Mouse (Mus musculus) heart, postnatal 36 days (tissue): ENCODE measurements around the gene Slc11a2. TPM values are rescaled to one million over a fixed set of nuclear protein-coding genes. Genes with fewer than 3 reads are reported as not detected.
A peak's percentile ranks its signal among the peaks of the same experiment; 100 is the strongest.
"Not testable (repeated sequence)": the region's sequence is repeated elsewhere in the genome, so short reads cannot be mapped to it uniquely, and the experiment has no call there.

Experiments
- DNase-seq, 2 experiments: peaks; one replicate each; pipeline ENCODE4 v3.0.0; 2021 to 2022
- intact Hi-C: fragments of 180-260 bp; cut with DNase I; formaldehyde crosslinking; loops from one replicate; pipeline ENCODE4 v1.15.1; 2025
- total RNA-seq, 2 experiments: library from RNA; stranded (reverse); gene quantifications; 2 replicates each; pipeline ENCODE4 v1.2.3; 2021

Slc11a2 gene
- total RNA-seq, 2 experiments from 2014 or later, result 45.2 TPM

DNA sequence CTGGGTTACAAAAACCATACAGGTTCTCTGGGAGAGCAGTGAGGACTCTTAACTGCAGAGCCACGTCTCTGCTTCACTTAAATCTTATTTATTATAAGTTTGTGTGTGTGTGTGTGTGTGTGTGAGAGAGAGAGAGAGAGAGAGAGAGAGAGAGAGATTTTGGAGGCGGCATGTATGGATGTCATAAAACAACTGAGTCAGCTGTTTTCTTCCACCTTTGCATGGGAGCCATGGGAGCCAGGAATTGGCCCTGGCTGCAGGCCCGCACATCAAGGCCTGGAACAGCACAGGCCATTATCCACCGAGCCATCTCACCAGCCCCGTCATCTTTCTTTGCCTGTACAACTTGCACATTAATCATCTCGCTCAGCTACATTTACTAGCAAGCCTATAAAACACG is 57.8 kb downstream of the Slc11a2 start:
- no peak for DNase-seq
- intact Hi-C loops, result loop anchor here (5.0 kb wide), 1 partner anchor 45 kb away; no protein-coding TSS in a partner anchor

DNA sequence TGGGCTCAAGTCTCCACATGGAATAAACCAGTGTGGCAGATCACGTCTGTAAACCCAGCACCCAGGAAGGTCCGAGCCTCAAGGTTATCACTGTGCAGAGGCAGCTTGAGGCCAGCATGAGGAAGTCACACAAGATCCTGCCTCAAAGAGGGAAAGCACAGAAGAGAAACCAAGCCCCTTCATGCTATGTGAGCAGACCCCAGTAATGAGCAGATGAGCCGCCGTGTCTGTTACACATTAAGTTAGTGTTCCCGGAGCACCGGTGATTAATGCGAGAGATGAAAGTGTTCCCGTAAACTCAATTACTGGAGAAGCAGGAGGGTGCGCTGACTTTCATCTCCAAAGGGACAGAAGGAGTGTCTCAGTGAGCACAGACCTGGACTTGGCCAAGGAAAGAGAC is 58.9 kb downstream of the Slc11a2 start:
- intact Hi-C loops, result loop anchor here (5.0 kb wide), 1 partner anchor 44 kb away; no protein-coding TSS in a partner anchor
- not testable (repeated sequence) for DNase-seq

DNA sequence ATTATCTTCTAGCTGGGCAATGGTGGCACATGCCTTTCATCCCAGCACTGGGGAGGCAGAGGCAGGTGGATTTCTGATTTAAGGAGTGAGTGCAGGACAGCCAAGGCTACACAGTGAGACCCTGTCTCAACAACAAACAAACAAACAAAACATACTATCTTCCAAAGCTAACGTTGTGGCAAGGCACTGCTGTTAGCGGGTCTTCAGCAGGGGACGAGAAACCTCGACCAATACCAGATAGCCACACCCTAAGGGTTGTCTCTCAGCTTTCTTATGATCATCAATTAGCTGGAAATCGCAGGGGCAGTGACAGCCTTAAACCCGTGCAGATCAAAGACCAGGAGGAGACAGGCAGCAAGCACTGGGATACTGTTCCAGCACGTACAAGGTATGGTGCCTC is 60.6 kb downstream of the Slc11a2 start, which contains the start of gene Higd1c:
Gene Higd1c (plus strand): TSS at position 301 of the 400 bp plus-strand sequence.
- DNase-seq, result no peak
- intact Hi-C loops, result no loop called here

DNA sequence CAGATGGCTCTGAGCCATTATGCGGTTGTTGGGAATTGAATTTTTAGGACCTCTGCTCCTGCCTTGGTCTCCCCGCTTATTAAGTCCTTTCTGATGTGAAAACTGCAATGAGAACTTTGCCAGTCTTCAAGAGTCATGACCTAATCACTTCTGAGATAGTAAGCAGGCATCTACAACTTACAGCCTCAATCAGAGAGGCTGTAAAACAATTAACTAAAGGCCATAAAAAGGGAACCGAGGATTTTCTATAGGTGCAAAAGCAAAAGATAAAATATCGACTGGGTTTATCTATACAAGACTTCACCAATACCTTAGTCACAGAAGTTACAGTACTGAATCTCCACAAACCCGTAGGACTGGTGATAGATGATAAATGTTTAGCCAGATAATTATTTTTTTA is 69.0 kb downstream of the Slc11a2 start:
- intact Hi-C loops, result no loop called here
- DNase-seq, result no peak

DNA sequence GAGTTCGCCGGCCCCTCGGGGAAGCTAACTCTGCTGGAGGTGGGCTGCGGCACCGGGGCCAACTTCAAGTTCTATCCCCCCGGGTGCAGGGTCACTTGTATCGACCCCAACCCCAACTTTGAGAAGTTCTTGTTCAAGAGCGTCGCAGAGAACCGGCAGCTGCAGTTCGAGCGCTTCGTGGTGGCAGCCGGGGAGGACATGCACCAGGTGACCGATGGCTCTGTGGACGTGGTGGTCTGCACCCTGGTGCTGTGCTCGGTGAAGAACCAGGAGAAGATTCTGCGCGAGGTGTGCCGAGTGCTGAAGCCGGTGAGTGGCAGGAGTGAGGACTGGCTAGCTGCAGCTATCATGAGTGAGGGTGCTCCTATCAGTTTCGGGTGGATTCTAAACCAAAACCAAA is 71.5 kb downstream of the Slc11a2 start:
- intact Hi-C loops, result not testable (repeated sequence)

DNA sequence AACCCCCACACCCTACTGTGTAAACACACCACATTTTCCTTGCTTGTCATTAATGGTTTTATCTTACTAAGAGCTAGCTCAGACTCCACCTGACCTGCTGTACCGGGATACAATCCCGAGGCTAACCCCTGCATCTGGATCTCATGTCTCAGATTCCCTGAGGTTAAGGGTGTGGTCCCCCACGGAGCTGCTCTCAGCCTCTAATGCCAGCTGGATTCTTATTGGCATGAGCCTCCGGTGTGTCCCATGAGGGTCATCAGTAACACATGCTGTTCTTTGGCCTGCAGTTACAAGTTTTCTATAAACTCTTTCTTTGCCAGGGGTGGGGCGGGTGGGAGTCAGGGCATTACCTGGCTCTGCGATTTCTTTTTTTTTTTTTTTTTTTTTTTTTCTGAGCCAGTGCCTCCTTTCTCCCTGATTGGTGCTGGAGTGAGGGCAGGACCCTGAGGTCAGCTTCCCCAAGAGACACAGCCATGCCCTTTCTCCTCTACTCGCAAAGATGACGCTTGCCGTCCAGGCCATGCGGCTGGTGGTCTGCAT is 72.1 kb downstream of the Slc11a2 start, which contains the start of the genes Methig1 and Mettl7a2:
Gene Methig1 (plus strand): TSS at position 439 of the 540 bp plus-strand sequence.
Gene Mettl7a2 (plus strand): TSS at position 490 of the 540 bp plus-strand sequence.
- DNase-seq, result no peak
- intact Hi-C loops, result no loop called here

More for the DNA sequence above, 71.5 kb downstream of the Slc11a2 start:
- not testable (repeated sequence) for DNase-seq

DNA sequence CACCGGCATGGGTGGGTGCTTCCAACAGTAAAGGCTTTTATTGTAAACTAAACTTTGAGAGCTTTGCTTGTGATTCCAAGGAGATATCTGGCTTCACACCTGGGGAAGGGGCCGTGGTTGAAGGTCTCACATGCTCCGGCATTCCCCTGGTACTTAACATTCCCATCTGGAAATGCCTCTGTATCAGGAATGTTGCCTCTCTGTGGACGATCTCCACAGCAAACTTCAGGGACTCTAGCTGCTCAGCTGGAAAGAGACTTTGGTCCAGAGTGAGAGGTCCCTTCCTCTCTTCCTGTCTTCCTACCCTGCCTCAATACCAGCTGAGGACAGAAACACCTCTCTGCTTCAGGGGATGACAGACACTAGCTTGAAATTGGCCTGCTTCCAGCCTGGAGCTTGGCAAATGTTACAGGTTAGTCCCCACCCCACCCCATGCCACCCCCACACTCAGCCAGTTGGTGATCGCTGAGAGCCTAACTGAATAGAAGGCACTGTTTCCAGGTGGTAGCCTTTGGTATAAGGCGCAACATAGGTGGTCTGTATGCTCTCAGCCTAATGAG is 73.3 kb downstream of the Slc11a2 start:
- intact Hi-C loops, result no loop called here
- DNase-seq, result no peak

DNA sequence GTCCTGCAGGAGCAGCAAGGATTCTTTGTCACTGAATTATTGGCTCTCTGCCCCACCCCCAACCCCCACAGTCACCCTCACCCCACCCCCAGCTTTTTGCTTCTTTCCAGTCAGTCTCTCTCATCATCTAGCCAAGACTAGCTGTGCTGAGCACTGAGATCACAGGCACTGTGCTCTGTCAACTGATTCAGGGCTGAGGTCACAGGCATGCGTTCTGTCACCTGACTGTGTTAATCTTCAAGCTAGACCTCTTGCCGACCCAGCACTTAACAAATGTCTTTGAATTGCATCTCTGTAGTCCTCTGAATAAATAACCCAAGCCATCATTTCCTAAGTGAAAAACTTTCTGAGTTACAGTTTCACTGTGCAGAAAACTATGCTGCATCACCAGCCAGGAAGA is 75.4 kb downstream of the Slc11a2 start:
- intact Hi-C loops, result no loop called here
- DNase-seq, result no peak

DNA sequence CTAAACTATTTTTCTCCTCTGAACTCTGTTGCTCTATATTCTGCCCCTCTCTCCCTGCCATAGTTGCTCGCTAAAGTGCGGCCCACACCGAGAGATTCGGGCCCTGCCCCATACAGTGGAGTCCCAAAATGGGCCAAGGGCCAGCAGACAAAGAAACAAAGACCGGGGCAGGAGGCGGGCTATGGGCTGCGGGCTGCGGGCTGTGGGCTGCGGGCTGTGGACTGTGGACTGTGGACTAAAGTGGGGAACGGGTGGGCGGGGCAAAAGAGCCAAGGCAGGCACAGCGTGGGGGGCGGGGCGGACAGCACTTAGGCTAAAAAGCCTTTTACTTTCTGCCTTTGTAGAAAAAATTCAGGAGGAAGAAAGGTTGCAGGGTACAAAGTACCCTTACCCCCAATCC is 78.1 kb downstream of the Slc11a2 start:
- intact Hi-C loops, result no loop called here
- no peak for DNase-seq

DNA sequence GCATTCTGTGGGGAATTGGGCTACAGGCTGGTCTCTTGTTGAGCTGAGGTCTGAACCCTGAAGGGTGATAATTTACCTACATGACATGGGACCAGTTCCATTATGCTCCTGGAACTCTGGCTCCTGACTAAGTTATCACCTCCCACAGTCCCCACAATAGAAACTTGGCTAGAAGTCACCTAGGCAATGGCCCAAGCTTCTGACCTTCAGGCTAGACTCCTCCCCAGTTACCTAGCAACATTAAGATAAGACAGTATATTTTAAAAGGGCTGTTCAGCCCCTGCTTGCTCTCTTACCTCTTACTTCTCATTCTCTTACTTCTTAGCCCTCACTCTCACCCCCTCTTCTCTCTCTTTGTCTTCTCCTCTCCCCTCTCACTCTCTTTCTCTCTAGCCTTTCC is 79.4 kb downstream of the Slc11a2 start:
- peak; percentile 11 to 38 for DNase-seq
- intact Hi-C loops, result no loop called here

DNA sequence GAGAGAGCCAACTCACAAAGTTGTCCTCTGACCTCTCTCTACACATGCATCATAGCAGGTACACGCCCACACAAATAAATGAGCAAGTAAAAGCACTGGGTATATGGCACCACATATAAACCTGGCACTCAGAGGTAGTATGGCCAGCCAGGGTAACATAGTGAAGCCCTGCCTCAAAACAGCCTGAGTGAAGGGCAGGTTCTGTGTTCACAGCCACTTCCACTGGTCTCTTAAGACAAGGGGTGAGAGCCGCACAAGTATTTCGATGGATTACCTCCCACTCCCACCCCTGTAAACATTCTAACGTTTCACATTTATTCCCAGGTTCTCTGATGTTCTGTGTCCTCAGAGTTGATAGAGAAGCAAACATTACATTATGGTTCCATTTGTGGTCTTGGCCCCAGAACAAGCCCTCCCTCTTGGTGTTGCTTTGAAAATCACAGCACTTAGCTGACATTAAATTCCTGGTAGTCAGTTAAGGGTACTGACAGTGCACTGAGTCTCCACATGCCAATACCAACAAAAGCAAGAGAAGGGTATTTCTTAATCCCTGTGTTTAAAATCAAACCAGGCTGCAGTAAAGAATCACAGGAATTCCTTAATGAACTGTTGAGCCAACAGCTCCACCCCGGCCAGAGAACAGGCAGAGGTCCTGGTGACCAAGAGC is 83.4 kb downstream of the Slc11a2 start:
- DNase-seq, intact Hi-C loops: not testable (repeated sequence)

Other genes with a start within 250 kb of the Slc11a2 start
- 10 to 100 TPM; 40.5 to 53.9 TPM for gene Atf1, start 197.3 kb downstream of the Slc11a2 start, total RNA-seq
- not detected for gene Tmprss12, start 144.2 kb downstream of the Slc11a2 start, total RNA-seq
- gene Mettl7a1, start 120.9 kb downstream of the Slc11a2 start, total RNA-seq, result 10 to 100 TPM; 46.3 to 62.3 TPM
- not detected for gene Mettl7a3, start 90.1 kb downstream of the Slc11a2 start, total RNA-seq
- gene Methig1, start 71.9 kb downstream of the Slc11a2 start, total RNA-seq, result not detected
- 1 to 10 TPM in 1 of 2 experiments, under 1 TPM in 1; 0.89 to 1.0 TPM for gene Mettl7a2, start 71.9 kb downstream of the Slc11a2 start, total RNA-seq
- gene Higd1c, start 60.5 kb downstream of the Slc11a2 start, total RNA-seq, result not detected
- gene Gm5475, start 2.9 kb downstream of the Slc11a2 start, total RNA-seq, result not detected
- gene Letmd1, start 44.0 kb upstream of the Slc11a2 start, total RNA-seq, result 10 to 100 TPM; 12.2 to 14.8 TPM
- gene Csrnp2, start 70.4 kb upstream of the Slc11a2 start, total RNA-seq, result 1 to 10 TPM; 2.5 to 3.0 TPM
- 10 to 100 TPM; 11.9 to 13.4 TPM for gene Tfcp2, start 126.9 kb upstream of the Slc11a2 start, total RNA-seq
- gene Pou6f1, start 174.9 kb upstream of the Slc11a2 start, total RNA-seq, result 10 to 100 TPM; 10.8 to 13.3 TPM
- 100 to 1,000 TPM; 161 to 177 TPM for gene Dazap2, start 190.3 kb upstream of the Slc11a2 start, total RNA-seq
- 10 to 100 TPM; 13.7 to 15.8 TPM for gene Smagp, start 211.9 kb upstream of the Slc11a2 start, total RNA-seq
- gene Bin2, start 244.5 kb upstream of the Slc11a2 start, total RNA-seq, result 1 to 10 TPM; 1.6 TPM